Mouse (Mus musculus) adrenal gland, postnatal 14 days (tissue): ENCODE data around the gene Myo3b. TPM values are rescaled to one million over a fixed set of nuclear protein-coding genes. Genes with fewer than 3 reads are reported as not detected.

Source experiments
- DNase-seq: peaks from one replicate; pipeline ENCODE4 v3.0.0; 2021; ENCODE audit warnings: mixed read lengths
- long read RNA-seq, 2 experiments: library from polyadenylated mRNA; stranded (forward); transcript quantifications; one replicate each; pipeline ENCODE4 v2.0.0; 2021
- total RNA-seq: library from RNA; stranded (reverse); gene quantifications from 2 replicates; pipeline ENCODE4 v1.2.3, GENCODE M21; 2021

Gene Myo3b
- not detected in 2 replicates for total RNA-seq
- long read RNA-seq, experiment 1: 0 reads
- long read RNA-seq, experiment 2: 0 reads

- no peak for DNase-seq
Measured at GRCm38 (mm10) chr2:70038752-70039151, at the start of gene Myo3b. TSS of gene Myo3b (plus strand) at chr2:70039126.

GRCm38 (mm10) chr2:69989224-69989623, 49.7 kb upstream of the Myo3b start:
- DNase-seq: no peak

- no peak for DNase-seq
Measured at GRCm38 (mm10) chr2:69990647-69991046, 48.3 kb upstream of the Myo3b start.

- DNase-seq: peak; percentile 4
Measured at GRCm38 (mm10) chr2:69994082-69994736, 44.7 kb upstream of the Myo3b start.

- no peak for DNase-seq
Measured at GRCm38 (mm10) chr2:69994779-69995178, 44.1 kb upstream of the Myo3b start.

GRCm38 (mm10) chr2:69999097-69999770, 39.7 kb upstream of the Myo3b start:
- DNase-seq: peak; percentile 8

- DNase-seq: no peak
Measured at GRCm38 (mm10) chr2:70000316-70000715, 38.6 kb upstream of the Myo3b start.

GRCm38 (mm10) chr2:70006492-70006891, 32.4 kb upstream of the Myo3b start:
- DNase-seq: no peak

- DNase-seq: no peak
Measured at GRCm38 (mm10) chr2:70012941-70013340, 26.0 kb upstream of the Myo3b start.

- DNase-seq: peak; percentile 78
Measured at GRCm38 (mm10) chr2:70018236-70018635, 20.7 kb upstream of the Myo3b start.

- DNase-seq: no peak
Measured at GRCm38 (mm10) chr2:70024454-70024853, 14.5 kb upstream of the Myo3b start.

GRCm38 (mm10) chr2:70025711-70026110, 13.2 kb upstream of the Myo3b start:
- DNase-seq: no peak

- peak; percentile 31 for DNase-seq
Measured at GRCm38 (mm10) chr2:70031472-70031871, 7.5 kb upstream of the Myo3b start.

GRCm38 (mm10) chr2:70034895-70035294, 4.0 kb upstream of the Myo3b start:
- no peak for DNase-seq

- DNase-seq: no peak
Measured at GRCm38 (mm10) chr2:70035358-70035757, 3.6 kb upstream of the Myo3b start.

GRCm38 (mm10) chr2:70037221-70037620, 1.7 kb upstream of the Myo3b start:
- DNase-seq: peak; percentile 46

GRCm38 (mm10) chr2:70044466-70044865, 5.5 kb downstream of the Myo3b start:
- DNase-seq: no peak

- no peak for DNase-seq
Measured at GRCm38 (mm10) chr2:70047868-70048267, 8.9 kb downstream of the Myo3b start.

GRCm38 (mm10) chr2:70053803-70054202, 14.9 kb downstream of the Myo3b start:
- DNase-seq: no peak

- no peak for DNase-seq
Measured at GRCm38 (mm10) chr2:70058201-70058600, 19.3 kb downstream of the Myo3b start.

- no peak for DNase-seq
Measured at GRCm38 (mm10) chr2:70060359-70061345, 21.7 kb downstream of the Myo3b start.

GRCm38 (mm10) chr2:70065116-70065515, 26.2 kb downstream of the Myo3b start:
- no peak for DNase-seq
